Mouse (Mus musculus) lung, postnatal 36 days (tissue): ENCODE measurements around the gene Tedc2.

Source experiments
- DNase-seq: peaks from one replicate; pipeline ENCODE4 v3.0.0; 2022; ENCODE audit warnings: mixed read lengths

Gene Tedc2

GRCm38 (mm10) chr17:24192848-24193247 is 27.8 kb downstream of the Tedc2 start:
- DNase-seq, result no peak

- no peak for DNase-seq
These were observed 29.2 kb downstream of the Tedc2 start for GRCm38 (mm10) chr17:24191481-24191880.

- DNase-seq, result no peak
These were observed 29.7 kb downstream of the Tedc2 start for GRCm38 (mm10) chr17:24190934-24191333.

- DNase-seq, result no peak
These were observed 46.4 kb downstream of the Tedc2 start for GRCm38 (mm10) chr17:24174259-24174658.

GRCm38 (mm10) chr17:24173423-24173822 is 47.2 kb downstream of the Tedc2 start:
- DNase-seq, result peak; percentile 87

- DNase-seq, result peak; percentile 54
These were observed 48.9 kb downstream of the Tedc2 start for GRCm38 (mm10) chr17:24171738-24172137.

GRCm38 (mm10) chr17:24170729-24171128 is 49.9 kb downstream of the Tedc2 start:
- peak; percentile 42 for DNase-seq

GRCm38 (mm10) chr17:24170125-24170524 is 50.5 kb downstream of the Tedc2 start:
- no peak for DNase-seq

GRCm38 (mm10) chr17:24169317-24170065 is 51.2 kb downstream of the Tedc2 start, which contains the start of gene Atp6v0c:
Gene Atp6v0c (minus strand): TSS chr17:24169702.
- peak; percentile 98 for DNase-seq

- peak; percentile 65 for DNase-seq
These were observed 51.9 kb downstream of the Tedc2 start for GRCm38 (mm10) chr17:24168590-24169277.

GRCm38 (mm10) chr17:24167891-24168505 is 52.7 kb downstream of the Tedc2 start:
- DNase-seq, result no peak

- no peak for DNase-seq
These were observed 53.5 kb downstream of the Tedc2 start for GRCm38 (mm10) chr17:24167120-24167519.
